Mouse (Mus musculus) neural tube, embryonic 14.5 days (tissue): ENCODE data around the gene Fam114a1. TPM values are rescaled to one million over a fixed set of nuclear protein-coding genes. Genes with fewer than 3 reads are reported as not detected.

Experiments used
- ATAC-seq: fragments of 200-750 bp; cut with Nextera tagmentation; 2 replicates; pipeline ENCODE4 v1.8.0; 2017; ENCODE audit warnings: low read depth, mild to moderate bottlenecking, moderate TSS enrichment, moderate library complexity
- H3K27ac ChIP-seq: fragments of 300-500 bp; sonication (generic); 2 replicates; pipeline ENCODE4 v1.5.1; 2014; ENCODE audit warnings: low read depth, mild to moderate bottlenecking, control low read depth, low read length, moderate library complexity, mixed read lengths
- H3K27me3 ChIP-seq: fragments of 300-500 bp; sonication (generic); 2 replicates; pipeline ENCODE4 v1.6.1; 2014; ENCODE audit warnings: low read length; ENCODE audit not compliant: control insufficient read depth, insufficient read depth
- H3K36me3 ChIP-seq: fragments of 300-500 bp; sonication (generic); 2 replicates; pipeline ENCODE4 v1.6.1; 2014; ENCODE audit warnings: low read length, mixed read lengths; ENCODE audit not compliant: control insufficient read depth, insufficient read depth
- H3K4me1 ChIP-seq: fragments of 300-500 bp; sonication (generic); 2 replicates; pipeline ENCODE4 v1.6.1; 2014; ENCODE audit warnings: low read length; ENCODE audit not compliant: control insufficient read depth, insufficient read depth
- H3K4me2 ChIP-seq: fragments of 300-500 bp; sonication (generic); 2 replicates; pipeline ENCODE4 v1.6.1; 2014; ENCODE audit warnings: mild to moderate bottlenecking, low read depth, low read length, control low read depth
- H3K4me3 ChIP-seq: fragments of 300-500 bp; sonication (generic); 2 replicates; pipeline ENCODE4 v1.5.1; 2014; ENCODE audit warnings: low read depth, low read length, control low read depth, mixed read lengths
- H3K9ac ChIP-seq: fragments of 300-500 bp; sonication (generic); replicated peaks from 2 replicates; pipeline ENCODE4 v1.6.1; 2014; ENCODE audit warnings: low read depth, mild to moderate bottlenecking, control low read depth, low read length, mixed read lengths
- H3K9me3 ChIP-seq: fragments of 300-500 bp; sonication (generic); 2 replicates; pipeline ENCODE4 v1.6.1; 2016; ENCODE audit warnings: low read length; ENCODE audit not compliant: control insufficient read depth
- WGBS: fragments of 180-500 bp; shearing (Covaris S2); extraction: QIAGEN DNeasy Blood & Tissue Kit; methylation state at CpG from one replicate; pipeline ENCODE4 v1.1.7; 2014; 5-methylcytosine and 5-hydroxymethylcytosine counted together
- polyA plus RNA-seq: library from polyadenylated mRNA; unstranded; fragments of >200 nt; fragmentation: Nextera tagmentation; extraction: Ambion mirVana; gene quantifications from 2 replicates; pipeline ENCODE4 v1.2.1, GENCODE M21; 2014

The Fam114a1 gene
- polyA plus RNA-seq, 1 experiment from 2014 or later = 3.4 TPM

DNA sequence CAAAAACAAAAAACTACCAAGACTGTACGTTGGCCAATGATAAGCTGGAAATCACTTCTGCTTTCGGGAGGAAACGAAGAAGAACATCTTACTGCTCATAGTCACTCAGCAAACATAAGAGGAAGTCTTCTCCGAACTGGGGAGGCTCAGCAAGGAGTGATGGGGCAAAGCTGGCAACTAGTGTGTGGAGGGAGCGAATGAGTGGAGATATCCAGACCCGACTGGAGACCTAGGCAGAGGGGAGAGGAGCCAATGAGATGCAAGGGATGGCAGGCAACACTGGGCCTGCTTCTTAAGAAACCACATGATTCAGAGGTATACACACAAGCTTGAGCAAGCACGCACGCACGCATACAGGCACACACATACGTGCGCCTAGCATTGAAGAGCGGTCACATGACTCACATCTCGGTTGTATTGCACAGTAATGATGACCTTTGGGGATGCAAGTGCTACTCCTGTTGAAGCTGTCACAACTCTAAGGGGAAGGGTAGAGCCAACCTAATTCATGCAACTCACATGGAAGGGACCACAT lies 8.9 kb upstream of the Fam114a1 start:
- no peak overlapping the region for H3K4me3 ChIP-seq

DNA sequence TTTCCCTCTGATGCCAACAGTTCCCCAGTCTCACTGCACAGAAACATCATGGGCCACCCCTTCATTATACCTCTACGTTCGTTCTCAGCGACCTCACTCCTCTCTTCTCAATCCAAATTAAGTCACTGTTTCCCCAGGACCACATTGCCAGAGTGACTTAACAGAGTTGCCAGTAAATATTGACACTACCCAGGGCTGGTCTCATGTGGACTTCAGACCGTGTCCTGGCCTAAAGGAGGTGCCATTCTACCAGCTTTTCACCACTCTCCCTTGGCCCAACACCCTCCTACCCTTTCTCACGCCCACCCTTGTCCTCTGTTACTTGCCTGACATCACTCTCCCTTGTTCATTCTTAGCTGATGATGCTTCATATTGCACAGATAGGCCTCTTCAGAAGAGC lies 6.6 kb upstream of the Fam114a1 start:
- ATAC-seq = no peak
- H3K9ac ChIP-seq = no peak overlapping the region
- 89% methylated on average over 5 of the region's 5 CpGs for WGBS

More for the DNA sequence above, 8.9 kb upstream of the Fam114a1 start:
- H3K4me1 ChIP-seq = no peaks in the 10 kb centered on the region
- H3K27ac ChIP-seq = no peak overlapping the region
- no peaks in the 10 kb centered on the region for H3K27me3 ChIP-seq
- WGBS = 94% methylated on average over 13 of the region's 13 CpGs
- no peak overlapping the region for H3K9ac ChIP-seq
- no peak overlapping the region for H3K4me2 ChIP-seq
- ATAC-seq = no peak
- no peaks in the 10 kb centered on the region for H3K9me3 ChIP-seq
- no peaks in the 10 kb centered on the region for H3K36me3 ChIP-seq

GRCm38 (mm10) chr5:64963735-64964134 lies 6.1 kb upstream of the Fam114a1 start:
- no peaks in the 10 kb centered on the region for H3K27me3 ChIP-seq
- ATAC-seq = no peak
- H3K4me2 ChIP-seq = no peak overlapping the region
- no peaks in the 10 kb centered on the region for H3K9me3 ChIP-seq
- no peaks in the 10 kb centered on the region for H3K4me1 ChIP-seq
- no peak overlapping the region for H3K4me3 ChIP-seq
- H3K36me3 ChIP-seq = no peaks in the 10 kb centered on the region
- H3K27ac ChIP-seq = no peak overlapping the region
- WGBS = 92% methylated on average over 3 of the region's 3 CpGs
- no peak overlapping the region for H3K9ac ChIP-seq

More for the DNA sequence above, 6.6 kb upstream of the Fam114a1 start:
- Histone ChIP-seq H3K27me3 (no peaks in the 10 kb centered on the region), H3K27ac (no peak overlapping the region), H3K4me1 (no peaks in the 10 kb centered on the region), H3K4me3 (no peak overlapping the region), H3K4me2 (no peak overlapping the region), H3K36me3 (no peaks in the 10 kb centered on the region), H3K9me3 (no peaks in the 10 kb centered on the region)

GRCm38 (mm10) chr5:64968961-64969860 lies 660 bp upstream of the Fam114a1 start:
- H3K4me3 ChIP-seq = peak overlapping the region; percentile 52
- no peaks in the 10 kb centered on the region for H3K4me1 ChIP-seq
- WGBS = 6% methylated on average over 14 of the region's 14 CpGs
- peaks cover 6% of the 10 kb centered on the region for H3K27me3 ChIP-seq
- peak overlapping the region; percentile 92 for H3K4me2 ChIP-seq
- 0 out of 2 replicates have a peak overlapping the region, but pooled peaks have one; percentile 21 for H3K9ac ChIP-seq
- H3K36me3 ChIP-seq = no peaks in the 10 kb centered on the region
- H3K27ac ChIP-seq = no peak overlapping the region
- ATAC-seq = no peak
- H3K9me3 ChIP-seq = no peaks in the 10 kb centered on the region

DNA sequence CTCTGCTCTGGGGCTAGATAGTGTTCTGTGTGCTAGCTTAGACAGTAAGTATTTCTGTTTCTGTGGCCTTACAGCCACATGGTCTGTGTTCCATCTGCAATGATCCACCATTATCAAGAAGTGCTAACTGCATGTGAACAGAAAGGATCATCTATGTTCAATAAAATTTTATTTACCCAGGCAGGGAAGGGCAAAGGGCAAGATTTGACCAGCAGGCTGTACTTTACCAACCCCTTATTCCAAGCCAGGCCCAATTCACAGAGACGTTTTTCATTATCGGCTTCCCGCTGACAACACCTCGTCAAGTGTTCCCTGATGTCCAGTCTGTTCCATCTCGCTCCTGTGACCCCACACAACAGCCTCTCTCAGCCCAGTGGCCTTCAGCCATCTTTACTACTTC lies 5.2 kb downstream of the Fam114a1 start:
- WGBS = 80% methylated on average over 5 of the region's 5 CpGs
- ATAC-seq = no peak

GRCm38 (mm10) chr5:64977128-64977527 lies 7.3 kb downstream of the Fam114a1 start:
- Histone ChIP-seq H3K27me3 (no peaks in the 10 kb centered on the region), H3K4me2 (no peak overlapping the region), H3K9me3 (no peaks in the 10 kb centered on the region), H3K4me1 (no peaks in the 10 kb centered on the region), H3K4me3 (no peak overlapping the region), H3K9ac (no peak overlapping the region), H3K27ac (no peak overlapping the region), H3K36me3 (no peaks in the 10 kb centered on the region)
- ATAC-seq = no peak
- WGBS = 74% methylated on average over 8 of the region's 8 CpGs

More for the DNA sequence above, 5.2 kb downstream of the Fam114a1 start:
- H3K4me1 ChIP-seq = no peaks in the 10 kb centered on the region
- H3K9ac ChIP-seq = no peak overlapping the region
- H3K27ac ChIP-seq = no peak overlapping the region
- no peaks in the 10 kb centered on the region for H3K36me3 ChIP-seq
- no peaks in the 10 kb centered on the region for H3K9me3 ChIP-seq
- no peak overlapping the region for H3K4me2 ChIP-seq
- peaks cover 4% of the 10 kb centered on the region for H3K27me3 ChIP-seq
- H3K4me3 ChIP-seq = no peak overlapping the region

DNA sequence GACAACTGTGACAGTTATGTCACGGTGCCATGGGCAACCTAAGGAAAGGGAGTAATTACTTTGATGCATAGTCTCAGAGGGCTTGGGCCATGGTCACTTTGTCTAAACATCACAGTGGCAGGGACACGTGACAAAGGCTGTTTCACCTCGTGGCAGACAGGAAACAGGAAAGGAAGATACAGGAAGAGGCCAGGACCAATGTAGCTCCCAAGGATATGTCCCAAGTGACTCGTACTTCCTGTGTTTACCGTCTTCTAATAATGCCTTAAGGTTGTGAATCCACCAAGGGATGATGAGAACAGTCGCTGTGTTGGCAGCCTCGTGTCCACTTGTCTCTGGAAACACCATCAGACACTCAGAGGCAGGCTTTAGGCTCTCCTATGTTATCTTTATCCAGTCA lies 16.1 kb downstream of the Fam114a1 start:
- H3K4me3 ChIP-seq = no peak overlapping the region
- no peaks in the 10 kb centered on the region for H3K36me3 ChIP-seq
- no peak overlapping the region for H3K27ac ChIP-seq
- ATAC-seq = no peak
- H3K4me1 ChIP-seq = no peaks in the 10 kb centered on the region
- 86% methylated on average over 7 of the region's 7 CpGs for WGBS
- H3K4me2 ChIP-seq = no peak overlapping the region
- no peaks in the 10 kb centered on the region for H3K9me3 ChIP-seq
- no peak overlapping the region for H3K9ac ChIP-seq
- H3K27me3 ChIP-seq = no peaks in the 10 kb centered on the region

DNA sequence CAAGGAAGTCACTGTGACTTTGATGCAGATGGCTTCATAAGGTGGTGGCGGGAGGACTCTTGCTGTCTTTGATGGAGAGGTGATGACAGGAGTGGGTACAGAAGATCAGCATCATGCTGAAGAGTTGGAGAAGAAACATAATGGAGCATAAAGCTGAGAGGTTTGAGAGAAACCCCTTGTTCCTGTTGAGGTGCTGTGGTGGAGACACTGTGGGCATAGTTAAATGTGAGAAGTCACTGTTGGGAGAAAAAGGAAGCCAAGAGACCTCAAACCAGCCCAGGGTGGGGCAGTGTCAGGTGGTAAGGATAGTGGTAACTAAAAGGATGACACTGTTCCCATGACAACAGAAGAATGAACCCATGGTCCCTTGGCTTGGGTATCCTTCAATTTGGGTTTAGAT lies 20.1 kb downstream of the Fam114a1 start:
- WGBS = 100% methylated on average over 1 of the region's 1 CpGs
- Histone ChIP-seq H3K9ac (no peak overlapping the region), H3K36me3 (no peaks in the 10 kb centered on the region), H3K4me3 (no peak overlapping the region), H3K27me3 (no peaks in the 10 kb centered on the region), H3K4me2 (no peak overlapping the region), H3K27ac (no peak overlapping the region), H3K4me1 (no peaks in the 10 kb centered on the region), H3K9me3 (no peaks in the 10 kb centered on the region)
- no peak for ATAC-seq

- WGBS = 61% methylated on average over 8 of the region's 8 CpGs
- ATAC-seq = no peak
- Histone ChIP-seq H3K27me3 (no peaks in the 10 kb centered on the region), H3K4me2 (no peak overlapping the region), H3K9ac (no peak overlapping the region), H3K4me3 (no peak overlapping the region), H3K9me3 (no peaks in the 10 kb centered on the region), H3K27ac (no peak overlapping the region), H3K36me3 (no peaks in the 10 kb centered on the region), H3K4me1 (no peaks in the 10 kb centered on the region)
Observed at GRCm38 (mm10) chr5:64992540-64992939, 22.7 kb downstream of the Fam114a1 start.
